Mouse (Mus musculus) megakaryocyte-erythroid progenitor cell, adult 5 weeks (primary cell): ENCODE measurements around the gene Atp8a2. TPM values are rescaled to one million over a fixed set of nuclear protein-coding genes. Genes with fewer than 3 reads are reported as not detected.

ENCODE experiments used
- polyA plus RNA-seq: library from polyadenylated mRNA; stranded (reverse); fragments of >175 nt; gene quantifications from 2 replicates; pipeline ENCODE4 v1.2.3, GENCODE M21; 2012

The Atp8a2 gene
- 0.61 and 1.5 TPM in 2 replicates for polyA plus RNA-seq

DNA sequence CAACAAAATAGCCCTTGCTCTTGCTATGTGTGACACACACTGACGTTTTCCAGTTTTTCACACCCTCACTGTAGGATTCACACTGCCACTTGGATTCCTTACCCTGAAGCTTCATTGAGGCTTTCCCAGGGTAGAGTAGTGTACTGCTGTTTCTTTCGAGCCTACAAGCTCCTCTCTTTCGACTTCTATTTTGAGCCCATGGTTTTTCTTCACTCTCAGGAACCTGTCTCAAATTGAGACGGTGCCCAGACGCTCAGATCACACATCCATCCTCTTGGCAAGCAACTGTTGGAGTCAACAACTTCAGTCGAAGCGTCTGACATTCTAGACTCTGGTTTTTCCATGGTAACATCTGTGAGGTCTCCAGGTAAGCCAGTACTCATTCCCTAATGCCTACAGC, at the start of gene Atp8a2:
TSS of gene Atp8a2 (minus strand) at position 296 of the 400 bp plus-strand sequence.

DNA sequence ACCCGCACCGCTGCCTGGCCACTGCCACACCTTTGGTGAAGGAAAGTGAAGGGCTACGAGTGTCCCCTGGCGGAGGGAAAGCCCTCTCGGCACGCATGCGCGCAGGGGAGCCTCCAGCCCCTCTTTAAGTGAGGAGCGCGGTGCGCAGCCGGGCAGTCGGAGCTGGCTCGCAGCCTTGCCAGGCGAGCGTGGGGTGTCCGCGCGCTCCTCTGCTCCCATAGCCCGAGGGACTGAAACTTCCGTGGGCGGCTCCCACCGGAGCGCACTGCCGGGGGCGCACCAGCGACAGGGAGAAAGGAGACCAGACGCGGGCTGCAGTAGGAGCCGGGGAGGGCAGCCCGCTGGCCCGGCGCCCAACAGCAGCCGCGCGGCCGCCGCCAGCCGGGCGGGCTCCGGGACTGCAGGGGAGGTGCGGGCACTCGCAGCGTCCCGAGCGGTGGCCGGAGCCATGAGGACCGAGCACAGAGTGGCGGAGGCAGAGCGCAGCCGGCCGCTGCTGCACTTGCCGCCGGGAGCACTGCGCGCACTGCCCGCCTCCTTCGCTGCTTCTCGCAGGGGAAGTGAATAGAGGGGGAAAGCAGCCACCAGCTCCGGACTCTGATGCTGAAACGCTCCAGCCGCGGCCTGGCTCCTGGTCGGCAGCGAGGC, 571.7 kb downstream of the Atp8a2 start, which contains the start of gene Shisa2:
TSS of gene Shisa2 (plus strand) at position 151 of the 648 bp plus-strand sequence.

DNA sequence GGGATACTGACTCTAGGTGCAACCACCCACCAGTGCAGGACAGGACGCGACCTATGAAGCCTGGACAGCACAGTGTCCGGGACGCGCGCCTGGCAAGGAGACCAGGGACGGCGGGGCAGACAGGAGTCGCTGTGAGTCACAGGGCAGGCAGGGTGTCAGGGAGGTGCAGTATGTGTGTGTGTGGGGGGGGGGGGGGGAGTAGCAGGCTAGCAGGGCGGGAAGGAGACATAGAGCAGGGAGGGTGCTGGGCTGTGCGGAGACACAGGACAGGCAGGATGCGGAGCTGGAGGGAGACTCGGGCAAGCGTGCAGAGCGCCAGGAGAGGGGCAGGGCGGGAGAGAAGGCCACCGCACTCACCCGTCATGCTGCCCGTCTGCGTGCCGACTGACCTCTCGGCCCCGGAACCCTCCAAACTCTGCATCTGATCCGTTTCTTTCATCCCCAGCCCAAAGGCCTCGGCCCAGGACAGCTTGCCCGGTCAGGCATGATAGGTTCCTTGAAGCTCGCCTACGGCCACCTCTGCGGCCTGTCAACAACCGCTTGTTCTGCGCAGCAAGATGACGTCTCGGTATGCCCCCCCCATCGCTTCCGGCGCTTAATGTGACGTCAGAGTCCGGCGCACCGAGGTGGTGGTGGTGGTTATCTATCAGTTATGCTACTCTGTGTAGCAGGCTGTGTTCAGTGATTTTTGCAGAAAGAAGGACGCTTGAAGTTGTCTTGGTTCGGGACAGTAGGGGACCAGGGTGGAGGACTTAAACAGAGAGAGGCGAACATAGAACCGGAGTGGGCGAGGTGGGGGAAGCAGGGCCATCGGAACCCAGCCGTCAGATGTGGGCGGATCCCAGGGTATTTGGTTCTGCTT, 599.4 kb downstream of the Atp8a2 start, which contains the start of gene Cdadc1:
TSS of gene Cdadc1 (minus strand) at position 562 of the 862 bp plus-strand sequence.

Other genes starting within 250 kb of the Atp8a2 start
- gene Nupl1, start 54.3 kb upstream of the Atp8a2 start, polyA plus RNA-seq: not detected in 2 replicates
- gene Gm49336, start 54.3 kb upstream of the Atp8a2 start, polyA plus RNA-seq: 6.7 and 7.7 TPM in 2 replicates
- 13.7 and 14.2 TPM in 2 replicates for gene Mtmr6, start 68.0 kb upstream of the Atp8a2 start, polyA plus RNA-seq
- gene Amer2, start 176.1 kb upstream of the Atp8a2 start, polyA plus RNA-seq: 0.22 and 0.27 TPM in 2 replicates